ENCODE assay signal across 7 mouse cellular contexts in the genomic region with DNA sequence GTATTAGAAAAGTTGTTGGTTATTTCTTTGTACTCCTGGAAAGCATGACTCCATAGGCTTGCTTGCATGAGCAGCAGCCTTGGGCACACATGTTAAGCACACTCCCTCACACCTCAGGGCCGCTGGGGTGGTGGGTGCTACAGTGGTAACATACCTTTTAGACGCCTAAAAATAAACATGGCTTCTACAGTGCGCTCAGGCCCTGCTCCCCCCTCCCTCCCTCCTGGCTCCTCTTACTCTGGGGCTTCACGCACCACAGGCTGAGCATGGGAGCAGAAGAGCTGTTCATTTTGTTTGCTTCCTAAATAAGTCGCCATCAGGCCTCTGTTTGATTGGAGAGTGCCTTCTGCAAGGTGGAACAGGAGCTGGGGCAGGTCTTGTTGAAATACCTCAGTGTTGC. TPM values are rescaled to one million over a fixed set of nuclear protein-coding genes. Genes with fewer than 3 reads are reported as not detected.
A peak's percentile ranks its signal among the peaks of the same experiment; 100 is the strongest.
DNase-seq lines count a peak whose midpoint lies in the region; ATAC-seq and TF ChIP-seq lines count a peak whose summit lies in the region.

No protein-coding gene starts in this region.

- 8% methylated on average over 5 of the region's 5 CpGs for WGBS in liver, adult 2 months
- WGBS in embryonic facial prominence, embryonic 11.5 days = 20% methylated on average over 5 of the region's 5 CpGs
- WGBS in hindbrain, embryonic 11.5 days = 23% methylated on average over 5 of the region's 5 CpGs
- WGBS in macrophage (ENCODE audit: missing documents) = 15% methylated on average over 5 of the region's 5 CpGs

- H3K4me3 ChIP-seq in liver, adult 2 months (ENCODE audit: insufficient read depth, low read depth, low read length) = peak overlapping the region; percentile 16
- H3K4me3 ChIP-seq in embryonic facial prominence, embryonic 11.5 days (ENCODE audit: low read depth, low read length) = peak overlapping the region; percentile 97
- H3K4me3 ChIP-seq in hindbrain, embryonic 11.5 days (ENCODE audit: low read depth, low read length) = peak overlapping the region; percentile 100
- peak overlapping the region; percentile 81 for H3K4me3 ChIP-seq in macrophage (ENCODE audit: inconsistent target)

- DNase-seq in liver, adult 2 months (ENCODE audit: extremely low read depth, low read depth, low spot score) = no peak
- no peak for DNase-seq in liver
- no peak for DNase-seq in embryonic facial prominence, embryonic 11.5 days (ENCODE audit: low spot score)
- peak; percentile 8 for DNase-seq in hindbrain, embryonic 11.5 days (ENCODE audit: low spot score)
- no peak for DNase-seq in right cerebral cortex, postnatal 25 days

- H3K27me3 ChIP-seq in liver, adult 2 months (ENCODE audit: control insufficient read depth, insufficient read depth, low read length) = no peaks in the 10 kb centered on the region
- no peaks in the 10 kb centered on the region for H3K27me3 ChIP-seq in embryonic facial prominence, embryonic 11.5 days (ENCODE audit: control insufficient read depth, insufficient read depth, low read length)
- no peaks in the 10 kb centered on the region for H3K27me3 ChIP-seq in hindbrain, embryonic 11.5 days (ENCODE audit: control insufficient read depth, insufficient read depth, low read length)

- TF ChIP-seq CTCF in liver, adult 2 months (IDR thresholded peaks at IDR 0.05; ENCODE audit: low read depth, low read length) = no peak

- no peak for ATAC-seq in embryonic facial prominence, embryonic 11.5 days (replicated peaks; ENCODE audit: insufficient number of reproducible peaks, low FRiP score, low TSS enrichment, low read depth)
- no peak for ATAC-seq in hindbrain, embryonic 11.5 days (ENCODE audit: low FRiP score)
- no peak for ATAC-seq in activated CD4-positive, CD25-positive, alpha-beta regulatory T cell, adult 4 months

- peak overlapping the region; percentile 69 for H3K9ac ChIP-seq in liver, adult 2 months (ENCODE audit: low read depth, low read length)
- peak overlapping the region; percentile 99 for H3K9ac ChIP-seq in embryonic facial prominence, embryonic 11.5 days (replicated peaks; ENCODE audit: low read length)
- peak overlapping the region; percentile 100 for H3K9ac ChIP-seq in hindbrain, embryonic 11.5 days (ENCODE audit: low read depth, low read length)

- H3K9me3 ChIP-seq in embryonic facial prominence, embryonic 11.5 days (replicated peaks; ENCODE audit: control insufficient read depth, low read length) = no peaks in the 10 kb centered on the region
- H3K9me3 ChIP-seq in hindbrain, embryonic 11.5 days (ENCODE audit: control insufficient read depth, low read length) = no peaks in the 10 kb centered on the region

- TF ChIP-seq POLR2A in liver, adult 2 months (IDR thresholded peaks at IDR 0.05; ENCODE audit: extremely low read depth, insufficient read depth, low read length) = no peak

- peaks cover 22% of the 10 kb centered on the region for H3K36me3 ChIP-seq in liver, adult 2 months (ENCODE audit: control insufficient read depth, insufficient read depth, low read length)
- H3K36me3 ChIP-seq in embryonic facial prominence, embryonic 11.5 days (replicated peaks; ENCODE audit: control insufficient read depth, insufficient read depth, low read depth, low read length) = peaks cover 4% of the 10 kb centered on the region
- H3K36me3 ChIP-seq in hindbrain, embryonic 11.5 days (ENCODE audit: control insufficient read depth, insufficient read depth, low read length) = peaks cover 5% of the 10 kb centered on the region; the same call in 1 of the 2 replicates
- H3K36me3 ChIP-seq in macrophage (ENCODE audit: inconsistent target) = peaks cover 15% of the 10 kb centered on the region

- H3K27ac ChIP-seq in liver, adult 2 months (replicated peaks; ENCODE audit: insufficient read depth, low read depth, low read length) = 0 out of 2 replicates have a peak overlapping the region, but pooled peaks have one; percentile 30
- no peak overlapping the region for H3K27ac ChIP-seq in embryonic facial prominence, embryonic 11.5 days (replicated peaks; ENCODE audit: low read depth, low read length)
- H3K27ac ChIP-seq in hindbrain, embryonic 11.5 days (ENCODE audit: low read depth, low read length) = no peak overlapping the region
- H3K27ac ChIP-seq in macrophage = no peak overlapping the region

- H3K4me2 ChIP-seq in embryonic facial prominence, embryonic 11.5 days (ENCODE audit: low read depth, low read length) = peak overlapping the region; percentile 84
- peak overlapping the region; percentile 84 for H3K4me2 ChIP-seq in hindbrain, embryonic 11.5 days (replicated peaks; ENCODE audit: low read depth, low read length)

- peaks cover 26% of the 10 kb centered on the region for H3K79me2 ChIP-seq in liver, adult 2 months (ENCODE audit: control insufficient read depth, insufficient read depth, low read length)
- H3K79me2 ChIP-seq in macrophage (ENCODE audit: inconsistent target) = peaks cover 63% of the 10 kb centered on the region

- H3K4me1 ChIP-seq in liver, adult 2 months (ENCODE audit: control insufficient read depth, insufficient read depth, low read length) = peaks cover 13% of the 10 kb centered on the region
- H3K4me1 ChIP-seq in embryonic facial prominence, embryonic 11.5 days (ENCODE audit: control insufficient read depth, insufficient read depth, low read length) = 0 out of 2 replicates have a peak, but pooled peaks cover 2% of the 10 kb centered on the region
- peaks cover 13% of the 10 kb centered on the region for H3K4me1 ChIP-seq in hindbrain, embryonic 11.5 days (replicated peaks; ENCODE audit: control insufficient read depth, insufficient read depth, low read length)

RNA-seq across cellular contexts. Expression of gene Msl1, which starts 2.0 kb away (rescaled TPM):
- 15.5 and 17.7 TPM in 2 replicates for total RNA-seq in liver, adult 2 months (2014; rRNA removed)
- 17.0 and 17.2 TPM in 2 replicates for polyA plus RNA-seq in liver, adult 2 months (2012; rRNA removed)
- 20.2 and 22.0 TPM in 2 replicates for polyA plus RNA-seq in embryonic facial prominence, embryonic 11.5 days (2014; fragmentation: Nextera tagmentation; extraction: Ambion mirVana)
- polyA plus RNA-seq in hindbrain, embryonic 11.5 days (2014; fragmentation: Nextera tagmentation; extraction: Ambion mirVana) = 25.0 and 28.0 TPM in 2 replicates
- total RNA-seq in macrophage (2018; cell fraction: chromatin; rRNA removed) = 100 to 1,000 TPM in 4 of 26 experiments, 10 to 100 TPM in 22; 26.6 to 124 (median 61.3) TPM
- 10 to 100 TPM; 35.5 to 64.0 (median 51.6) TPM for total RNA-seq in macrophage (2018; cell fraction: cytosol; rRNA removed)
- total RNA-seq in macrophage (2018; cell fraction: nucleus; rRNA removed) = 100 to 1,000 TPM in 7 of 26 experiments, 10 to 100 TPM in 19; 40.3 to 121 (median 76.1) TPM
- 40.0 to 80.9 TPM (median 44.0 TPM) in 3 replicates for polyA plus RNA-seq in macrophage (2018)
- 10 to 100 TPM; 19.9 to 22.0 TPM for polyA plus RNA-seq in activated CD4-positive, CD25-positive, alpha-beta regulatory T cell, adult 4 months (2017; shearing (Covaris generic))

RNA-seq across cellular contexts. Expression of gene Casc3, which starts 7.4 kb away (rescaled TPM):
- 3.6 and 6.6 TPM in 2 replicates for total RNA-seq in liver, adult 2 months (2014; rRNA removed)
- polyA plus RNA-seq in liver, adult 2 months (2012; rRNA removed) = 11.2 and 12.5 TPM in 2 replicates
- polyA plus RNA-seq in embryonic facial prominence, embryonic 11.5 days (2014; fragmentation: Nextera tagmentation; extraction: Ambion mirVana) = 41.9 and 44.3 TPM in 2 replicates
- polyA plus RNA-seq in hindbrain, embryonic 11.5 days (2014; fragmentation: Nextera tagmentation; extraction: Ambion mirVana) = 44.6 and 49.6 TPM in 2 replicates
- total RNA-seq in macrophage (2018; cell fraction: chromatin; rRNA removed) = 100 to 1,000 TPM in 5 of 26 experiments, 10 to 100 TPM in 21; 26.5 to 137 (median 57.5) TPM
- 10 to 100 TPM; 21.0 to 40.3 (median 26.0) TPM for total RNA-seq in macrophage (2018; cell fraction: cytosol; rRNA removed)
- total RNA-seq in macrophage (2018; cell fraction: nucleus; rRNA removed) = 10 to 100 TPM; 28.9 to 86.2 (median 50.2) TPM
- 21.2 to 29.9 TPM (median 22.1 TPM) in 3 replicates for polyA plus RNA-seq in macrophage (2018)
- polyA plus RNA-seq in activated CD4-positive, CD25-positive, alpha-beta regulatory T cell, adult 4 months (2017; shearing (Covaris generic)) = 10 to 100 TPM; 10.6 to 11.2 TPM

RNA-seq across cellular contexts. Expression of gene Nr1d1, which starts 22.2 kb away (rescaled TPM):
- 19.0 and 45.4 TPM in 2 replicates for total RNA-seq in liver, adult 2 months (2014; rRNA removed)
- 75.4 and 106 TPM in 2 replicates for polyA plus RNA-seq in liver, adult 2 months (2012; rRNA removed)
- polyA plus RNA-seq in embryonic facial prominence, embryonic 11.5 days (2014; fragmentation: Nextera tagmentation; extraction: Ambion mirVana) = 0.69 and 1.2 TPM in 2 replicates
- 0.92 and 1.4 TPM in 2 replicates for polyA plus RNA-seq in hindbrain, embryonic 11.5 days (2014; fragmentation: Nextera tagmentation; extraction: Ambion mirVana)
- total RNA-seq in macrophage (2018; cell fraction: chromatin; rRNA removed) = 10 to 100 TPM in 3 of 26 experiments, 1 to 10 TPM in 19, under 1 TPM in 2, not detected in 2; 0.22 to 19.5 (median 1.8) TPM
- 10 to 100 TPM in 3 of 26 experiments, 1 to 10 TPM in 22, under 1 TPM in 1; 0.80 to 16.2 (median 2.0) TPM for total RNA-seq in macrophage (2018; cell fraction: cytosol; rRNA removed)
- 10 to 100 TPM in 6 of 26 experiments, 1 to 10 TPM in 14, under 1 TPM in 6; 0.30 to 28.5 (median 1.6) TPM for total RNA-seq in macrophage (2018; cell fraction: nucleus; rRNA removed)
- polyA plus RNA-seq in macrophage (2018) = 3.0 to 7.6 TPM (median 4.9 TPM) in 3 replicates
- 1 to 10 TPM; 2.9 to 5.4 TPM for polyA plus RNA-seq in activated CD4-positive, CD25-positive, alpha-beta regulatory T cell, adult 4 months (2017; shearing (Covaris generic))

RNA-seq across cellular contexts. Expression of gene Rapgefl1, which starts 39.3 kb away (rescaled TPM):
- total RNA-seq in liver, adult 2 months (2014; rRNA removed) = 0.13 and 0.18 TPM in 2 replicates
- 1.4 and 1.9 TPM in 2 replicates for polyA plus RNA-seq in liver, adult 2 months (2012; rRNA removed)
- 1.1 TPM in 2 replicates for polyA plus RNA-seq in embryonic facial prominence, embryonic 11.5 days (2014; fragmentation: Nextera tagmentation; extraction: Ambion mirVana)
- 2.0 and 2.2 TPM in 2 replicates for polyA plus RNA-seq in hindbrain, embryonic 11.5 days (2014; fragmentation: Nextera tagmentation; extraction: Ambion mirVana)
- 1 to 10 TPM in 7 of 26 experiments, under 1 TPM in 14, not detected in 5; 0.20 to 4.3 (median 0.79) TPM for total RNA-seq in macrophage (2018; cell fraction: chromatin; rRNA removed)
- total RNA-seq in macrophage (2018; cell fraction: cytosol; rRNA removed) = under 1 TPM; 0.03 to 0.42 (median 0.21) TPM
- 1 to 10 TPM in 2 of 26 experiments, under 1 TPM in 18, not detected in 6; 0.23 to 1.8 (median 0.70) TPM for total RNA-seq in macrophage (2018; cell fraction: nucleus; rRNA removed)
- polyA plus RNA-seq in macrophage (2018) = 0.23 to 0.34 TPM (median 0.31 TPM) in 3 replicates
- under 1 TPM in 1 of 2 experiments, not detected in 1; 0.15 TPM for polyA plus RNA-seq in activated CD4-positive, CD25-positive, alpha-beta regulatory T cell, adult 4 months (2017; shearing (Covaris generic))

RNA-seq across cellular contexts. Expression of gene Thra, which starts 56.9 kb away (rescaled TPM):
- total RNA-seq in liver, adult 2 months (2014; rRNA removed) = 5.5 and 8.9 TPM in 2 replicates
- polyA plus RNA-seq in liver, adult 2 months (2012; rRNA removed) = 13.6 and 14.9 TPM in 2 replicates
- 19.7 and 20.3 TPM in 2 replicates for polyA plus RNA-seq in embryonic facial prominence, embryonic 11.5 days (2014; fragmentation: Nextera tagmentation; extraction: Ambion mirVana)
- 34.7 and 41.4 TPM in 2 replicates for polyA plus RNA-seq in hindbrain, embryonic 11.5 days (2014; fragmentation: Nextera tagmentation; extraction: Ambion mirVana)
- 10 to 100 TPM in 20 of 26 experiments, 1 to 10 TPM in 6; 3.6 to 48.8 (median 15.3) TPM for total RNA-seq in macrophage (2018; cell fraction: chromatin; rRNA removed)
- 10 to 100 TPM in 17 of 26 experiments, 1 to 10 TPM in 9; 6.7 to 18.6 (median 11.3) TPM for total RNA-seq in macrophage (2018; cell fraction: cytosol; rRNA removed)
- 10 to 100 TPM in 12 of 26 experiments, 1 to 10 TPM in 14; 4.3 to 29.5 (median 9.6) TPM for total RNA-seq in macrophage (2018; cell fraction: nucleus; rRNA removed)
- polyA plus RNA-seq in macrophage (2018) = 8.2 to 12.1 TPM (median 9.8 TPM) in 3 replicates
- polyA plus RNA-seq in activated CD4-positive, CD25-positive, alpha-beta regulatory T cell, adult 4 months (2017; shearing (Covaris generic)) = 1 to 10 TPM; 1.4 to 3.5 TPM

Comparison
In these comparisons a context has a peak if more than half of its experiments do, and no peak if none do; other contexts are left out.
1. H3K4me3 ChIP-seq: peak in every context shown above with its lines; median percentile 100 in hindbrain, embryonic 11.5 days; 97 in embryonic facial prominence, embryonic 11.5 days; 81 in macrophage; 16 in liver, adult 2 months.